Mouse (Mus musculus) skeletal muscle tissue, postnatal 0 days (tissue): ENCODE data around the gene Apoc4. TPM values are rescaled to one million over a fixed set of nuclear protein-coding genes. Genes with fewer than 3 reads are reported as not detected.

Experiments used
- polyA plus RNA-seq: library from polyadenylated mRNA; unstranded; fragments of >200 nt; fragmentation: Nextera tagmentation; extraction: Ambion mirVana; gene quantifications from 2 replicates; pipeline ENCODE4 v1.2.1, GENCODE M21; 2015

The Apoc4 gene
- polyA plus RNA-seq, result 3.4 and 21.2 TPM in 2 replicates

DNA sequence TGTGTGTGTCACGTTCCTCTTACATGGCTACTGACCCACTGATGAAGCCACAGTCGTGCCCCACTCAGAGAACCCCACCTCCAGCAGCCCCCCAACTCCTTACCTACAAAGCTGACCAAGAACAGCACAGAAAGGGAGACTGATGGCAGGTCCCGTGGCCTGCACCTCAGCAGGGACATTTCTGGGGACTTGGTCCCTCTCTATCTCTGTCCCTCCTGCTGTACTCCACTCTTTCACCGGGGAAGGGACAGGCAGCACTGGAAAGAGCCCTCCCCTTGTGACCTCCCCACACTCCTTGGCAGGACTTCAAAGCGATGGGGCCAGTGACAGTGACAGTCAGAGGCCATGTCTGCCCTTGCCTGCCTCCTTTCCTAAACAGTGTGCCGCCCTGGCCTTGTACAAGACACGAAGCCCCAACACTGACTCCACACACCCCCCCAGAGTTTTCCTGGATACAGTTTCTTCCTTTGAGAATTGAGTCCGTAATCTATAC, at the start of gene Apoc4, which contains the start of gene Gm44805:
Apoc4 (minus strand) TSS at position 278 of the 493 bp plus-strand sequence.
Gm44805 (minus strand) TSS at position 222 of the 493 bp plus-strand sequence.

DNA sequence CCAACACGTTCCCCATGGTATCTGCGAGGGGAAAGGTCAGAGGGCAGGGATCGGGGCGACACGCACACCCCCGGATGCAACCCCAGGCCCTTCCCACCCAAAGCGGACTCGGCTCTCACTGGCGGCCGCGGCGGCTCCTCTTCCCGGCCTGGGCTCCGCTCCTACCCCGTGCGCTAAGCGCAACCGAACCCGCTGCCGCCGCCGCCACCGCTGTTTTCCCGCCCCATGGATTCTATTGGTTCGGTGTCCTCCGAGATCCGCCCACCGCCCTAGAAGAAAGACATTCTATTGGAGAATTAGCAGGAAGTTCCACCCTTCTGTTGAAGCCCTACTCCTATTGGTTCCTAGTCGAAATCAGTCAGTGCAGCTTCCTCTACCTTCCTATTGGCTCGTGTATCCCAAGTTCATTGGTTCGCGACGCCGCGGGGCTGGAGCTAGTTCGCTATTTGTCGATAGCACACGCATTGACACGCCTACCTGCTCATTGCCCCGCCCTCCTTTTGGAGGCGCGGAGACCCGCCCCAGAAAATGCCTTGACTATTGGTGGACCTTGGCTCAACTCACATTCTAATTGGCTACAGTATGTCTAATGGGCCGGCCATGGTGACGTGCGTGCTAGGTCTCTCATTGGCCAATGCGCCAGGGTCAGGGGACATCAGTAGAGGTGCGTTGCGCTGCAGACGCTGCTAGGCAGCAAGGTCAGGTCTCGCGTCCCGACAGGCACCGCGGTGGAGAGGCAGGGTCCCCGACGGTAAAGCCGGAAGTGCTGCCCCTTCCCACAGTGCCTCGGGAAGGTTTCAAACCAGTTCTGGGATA, 34.2 kb upstream of the Apoc4 start, which contains the start of gene Tomm40:
Tomm40 (minus strand) TSS at position 200 of the 816 bp plus-strand sequence.

GRCm38 (mm10) chr7:19698907-19699826, 17.9 kb upstream of the Apoc4 start, which contains the start of gene Apoe:
Gene Apoe, minus strand, starts transcription at chr7:19699188.

DNA sequence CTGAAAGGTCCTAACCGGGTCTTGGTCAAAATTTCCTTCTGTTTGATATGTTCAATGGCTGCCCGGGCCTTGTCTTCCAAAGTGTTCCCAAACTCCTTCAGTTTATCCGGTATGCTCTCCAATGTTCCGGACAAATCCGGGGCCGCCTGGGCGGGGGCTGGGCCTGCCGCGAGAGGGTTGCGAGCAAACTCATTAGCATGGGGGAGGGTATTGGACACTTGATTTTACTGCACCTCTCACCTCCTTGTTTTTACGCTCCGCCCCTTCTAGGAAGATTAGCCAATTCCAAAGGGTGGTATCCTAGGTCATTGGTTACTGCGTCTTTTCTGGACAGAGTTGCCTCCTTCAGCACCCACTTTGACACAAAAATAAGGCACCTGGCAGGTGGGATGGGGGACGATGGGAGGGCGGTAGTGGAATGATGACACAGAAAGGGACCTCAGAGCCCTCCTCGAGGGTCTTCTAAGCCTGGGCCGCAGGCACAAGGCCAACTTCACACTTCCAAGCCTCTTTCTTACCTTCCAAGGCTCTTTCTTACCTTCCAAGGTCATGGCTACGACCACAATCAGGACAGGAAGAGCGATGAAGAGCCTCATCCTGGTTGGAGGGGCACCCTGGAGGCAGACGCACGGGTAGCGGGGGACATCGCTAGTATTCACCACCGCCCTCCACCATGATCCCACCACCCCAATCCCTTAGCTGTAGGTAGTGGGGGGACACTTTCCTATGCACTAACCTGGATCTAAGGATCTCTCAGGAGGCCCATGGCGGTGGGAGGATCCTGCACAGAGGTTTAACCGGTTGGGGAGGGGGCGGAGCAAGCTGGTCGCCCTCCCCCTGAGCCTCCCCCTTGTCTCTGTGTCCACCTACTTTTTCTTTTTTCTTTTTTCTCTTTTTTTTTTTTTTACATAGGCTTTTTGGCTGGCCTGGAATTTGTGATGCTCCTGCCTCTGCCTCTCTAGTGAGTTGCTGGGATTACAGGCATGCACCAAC, 10.9 kb upstream of the Apoc4 start, which contains the start of gene Apoc1:
Apoc1 (minus strand) TSS at position 788 of the 993 bp plus-strand sequence.

GRCm38 (mm10) chr7:19677872-19678271, 3.4 kb downstream of the Apoc4 start, which contains the start of gene Apoc2:
Gene Apoc2, minus strand, starts transcription at chr7:19677941.

DNA sequence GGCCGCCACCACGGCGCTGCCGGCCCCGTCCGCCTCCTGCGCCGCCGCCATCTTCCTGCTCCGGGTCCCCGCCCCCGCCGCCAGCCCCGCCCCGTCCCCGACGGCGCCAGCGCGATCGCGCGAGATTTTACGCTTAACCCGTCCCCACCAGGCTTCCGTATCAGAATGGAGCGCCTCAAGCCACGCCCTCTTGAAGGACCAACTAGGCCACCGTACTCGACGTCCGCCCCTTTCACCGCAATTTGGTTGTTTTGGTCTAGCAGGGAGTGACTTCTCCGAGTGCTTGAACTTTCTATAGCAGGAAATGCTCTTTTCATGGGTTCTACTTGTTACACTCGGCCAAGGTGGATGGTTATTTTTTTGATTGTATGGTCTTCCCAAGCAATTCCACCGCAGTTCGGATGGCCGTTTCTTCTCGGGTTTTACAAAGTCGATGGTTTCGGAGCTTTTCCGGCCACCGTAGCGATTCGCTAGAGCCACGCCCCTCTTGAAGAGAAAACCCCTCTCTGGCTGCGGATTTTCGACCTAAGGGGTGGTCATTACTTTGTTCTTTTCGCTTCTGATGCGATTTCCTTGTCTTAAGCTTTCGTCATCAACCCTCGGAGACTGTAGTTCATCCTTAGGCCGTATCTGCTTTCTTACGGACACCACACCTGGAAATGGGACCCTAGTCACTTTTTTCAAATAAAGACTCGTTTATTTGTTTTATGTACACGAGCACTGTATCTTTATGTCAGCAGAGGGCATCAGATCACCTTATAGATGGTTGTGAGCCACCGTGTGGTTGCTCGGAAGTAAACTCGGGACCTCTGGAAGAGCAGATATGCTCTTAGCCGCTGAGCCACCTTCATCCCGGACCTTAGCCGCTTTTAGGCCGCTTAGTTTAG, 16.1 kb downstream of the Apoc4 start, which contains the start of gene Clptm1:
Clptm1 (minus strand) TSS at position 79 of the 887 bp plus-strand sequence.

GRCm38 (mm10) chr7:19629361-19629734, 51.9 kb downstream of the Apoc4 start, which contains the start of gene Relb:
Gene Relb, minus strand, starts transcription at chr7:19629438.

Other genes with a start within 250 kb of the Apoc4 start
- gene Mark4, start 222.7 kb downstream of the Apoc4 start, polyA plus RNA-seq, result 3.4 and 4.4 TPM in 2 replicates
- 0.21 and 0.37 TPM in 2 replicates for gene Exoc3l2, start 218.1 kb downstream of the Apoc4 start, polyA plus RNA-seq
- 1.1 and 1.6 TPM in 2 replicates for gene Bloc1s3, start 173.1 kb downstream of the Apoc4 start, polyA plus RNA-seq
- gene Trappc6a, start 173.1 kb downstream of the Apoc4 start, polyA plus RNA-seq, result 50.0 and 57.3 TPM in 2 replicates
- 0.74 TPM in 1 of 2 replicates, not detected in the other for gene Nkpd1, start 163.6 kb downstream of the Apoc4 start, polyA plus RNA-seq
- 15.1 and 17.8 TPM in 2 replicates for gene Ppp1r37, start 118.4 kb downstream of the Apoc4 start, polyA plus RNA-seq
- 0.13 and 0.15 TPM in 2 replicates for gene Zfp296, start 104.2 kb downstream of the Apoc4 start, polyA plus RNA-seq
- gene Gemin7, start 103.9 kb downstream of the Apoc4 start, polyA plus RNA-seq, result 95.5 and 105 TPM in 2 replicates
- 18.3 and 20.7 TPM in 2 replicates for gene Clasrp, start 77.0 kb downstream of the Apoc4 start, polyA plus RNA-seq
- gene Relb, start 52.0 kb downstream of the Apoc4 start, polyA plus RNA-seq, result 8.1 and 9.4 TPM in 2 replicates
- 46.1 and 53.3 TPM in 2 replicates for gene Clptm1, start 16.4 kb downstream of the Apoc4 start, polyA plus RNA-seq
- gene Apoc2, start 3.5 kb downstream of the Apoc4 start, polyA plus RNA-seq, result 2.7 and 2.9 TPM in 2 replicates
- 2.2 TPM in 1 of 2 replicates, not detected in the other for gene Gm44805, start 56 bp downstream of the Apoc4 start, polyA plus RNA-seq
- gene Apoc1, start 11.2 kb upstream of the Apoc4 start, polyA plus RNA-seq, result 12.4 and 217 TPM in 2 replicates
- 342 and 1,192 TPM in 2 replicates for gene Apoe, start 17.7 kb upstream of the Apoc4 start, polyA plus RNA-seq
- 72.8 and 86.6 TPM in 2 replicates for gene Tomm40, start 34.0 kb upstream of the Apoc4 start, polyA plus RNA-seq
- 21.2 and 24.3 TPM in 2 replicates for gene Nectin2, start 69.0 kb upstream of the Apoc4 start, polyA plus RNA-seq
- gene Bcam, start 89.5 kb upstream of the Apoc4 start, polyA plus RNA-seq, result 117 and 123 TPM in 2 replicates
- 1.1 and 1.2 TPM in 2 replicates for gene Cblc, start 115.3 kb upstream of the Apoc4 start, polyA plus RNA-seq
- gene Bcl3, start 141.3 kb upstream of the Apoc4 start, polyA plus RNA-seq, result 2.5 and 2.8 TPM in 2 replicates
- not detected in 2 replicates for gene Gm19345, start 170.5 kb upstream of the Apoc4 start, polyA plus RNA-seq
- 0.07 TPM in 1 of 2 replicates, not detected in the other for gene Ceacam16, start 179.8 kb upstream of the Apoc4 start, polyA plus RNA-seq
- gene Ceacam19, start 206.5 kb upstream of the Apoc4 start, polyA plus RNA-seq, result 0.54 TPM in 1 of 2 replicates, not detected in the other
- gene Pvr, start 239.7 kb upstream of the Apoc4 start, polyA plus RNA-seq, result 15.0 and 18.2 TPM in 2 replicates